Mouse (Mus musculus) neural tube, embryonic 15.5 days (tissue): ENCODE measurements around the gene Ubr2. TPM values are rescaled to one million over a fixed set of nuclear protein-coding genes. Genes with fewer than 3 reads are reported as not detected.

Experiments used
- ATAC-seq: fragments of 200-750 bp; cut with Nextera tagmentation; 2 replicates; pipeline ENCODE4 v1.8.0; 2017; ENCODE audit warnings: mild to moderate bottlenecking, moderate TSS enrichment, moderate library complexity; ENCODE audit not compliant: low FRiP score
- H3K27ac ChIP-seq: fragments of 300-500 bp; sonication (generic); replicated peaks from 2 replicates; pipeline ENCODE4 v1.5.1; 2015; ENCODE audit warnings: mild to moderate bottlenecking, inconsistent platforms
- H3K27me3 ChIP-seq: fragments of 300-500 bp; sonication (generic); replicated peaks from 2 replicates; pipeline ENCODE4 v1.6.1; 2015; ENCODE audit warnings: inconsistent platforms
- H3K36me3 ChIP-seq: fragments of 300-500 bp; sonication (generic); 2 replicates; pipeline ENCODE4 v1.6.1; 2015; ENCODE audit warnings: inconsistent platforms
- H3K4me1 ChIP-seq: fragments of 300-500 bp; sonication (generic); 2 replicates; pipeline ENCODE4 v1.6.1; 2015; ENCODE audit warnings: inconsistent platforms
- H3K4me2 ChIP-seq: fragments of 300-500 bp; sonication (generic); 2 replicates; pipeline ENCODE4 v1.6.1; 2015; ENCODE audit warnings: inconsistent platforms, mild to moderate bottlenecking, moderate library complexity
- H3K4me3 ChIP-seq: fragments of 300-500 bp; sonication (generic); replicated peaks from 2 replicates; pipeline ENCODE4 v1.5.1; 2015; ENCODE audit warnings: mild to moderate bottlenecking, inconsistent platforms
- H3K9ac ChIP-seq: fragments of 300-500 bp; sonication (generic); replicated peaks from 2 replicates; pipeline ENCODE4 v1.6.1; 2015; ENCODE audit warnings: mild to moderate bottlenecking, inconsistent platforms
- H3K9me3 ChIP-seq: fragments of 300-500 bp; sonication (generic); replicated peaks from 2 replicates; pipeline ENCODE4 v1.6.1; 2016; ENCODE audit warnings: inconsistent platforms
- WGBS: fragments of 180-500 bp; shearing (Covaris S2); methylation state at CpG from one replicate; pipeline ENCODE4 v1.1.7; 2015; ENCODE audit warnings: mixed read lengths; 5-methylcytosine and 5-hydroxymethylcytosine counted together
- polyA plus RNA-seq: library from polyadenylated mRNA; unstranded; fragments of >200 nt; fragmentation: Nextera tagmentation; extraction: Ambion mirVana; gene quantifications from 2 replicates; pipeline ENCODE4 v1.2.1, GENCODE M21; 2015

Gene Ubr2
- polyA plus RNA-seq, 1 experiment from 2014 or later, result 15.6 TPM

- no peak for ATAC-seq
- 72% methylated on average over 6 of the region's 6 CpGs for WGBS
- H3K9ac ChIP-seq, result no peak overlapping the region
These were observed 89.5 kb downstream of the Ubr2 start for GRCm38 (mm10) chr17:46920855-46921254.

GRCm38 (mm10) chr17:46918951-46919350, 91.4 kb downstream of the Ubr2 start:
- Histone ChIP-seq H3K4me2 (no peak overlapping the region), H3K9ac (no peak overlapping the region), H3K36me3 (no peaks in the 10 kb centered on the region), H3K4me1 (no peaks in the 10 kb centered on the region), H3K27me3 (no peaks in the 10 kb centered on the region), H3K9me3 (no peaks in the 10 kb centered on the region), H3K27ac (no peak overlapping the region), H3K4me3 (no peak overlapping the region)
- 41% methylated on average over 4 of the region's 4 CpGs for WGBS
- no peak for ATAC-seq

More at GRCm38 (mm10) chr17:46920855-46921254, 89.5 kb downstream of the Ubr2 start:
- H3K9me3 ChIP-seq, result no peaks in the 10 kb centered on the region
- no peak overlapping the region for H3K4me3 ChIP-seq
- no peaks in the 10 kb centered on the region for H3K4me1 ChIP-seq
- H3K36me3 ChIP-seq, result no peaks in the 10 kb centered on the region
- no peak overlapping the region for H3K27ac ChIP-seq
- H3K4me2 ChIP-seq, result no peak overlapping the region
- no peaks in the 10 kb centered on the region for H3K27me3 ChIP-seq

DNA sequence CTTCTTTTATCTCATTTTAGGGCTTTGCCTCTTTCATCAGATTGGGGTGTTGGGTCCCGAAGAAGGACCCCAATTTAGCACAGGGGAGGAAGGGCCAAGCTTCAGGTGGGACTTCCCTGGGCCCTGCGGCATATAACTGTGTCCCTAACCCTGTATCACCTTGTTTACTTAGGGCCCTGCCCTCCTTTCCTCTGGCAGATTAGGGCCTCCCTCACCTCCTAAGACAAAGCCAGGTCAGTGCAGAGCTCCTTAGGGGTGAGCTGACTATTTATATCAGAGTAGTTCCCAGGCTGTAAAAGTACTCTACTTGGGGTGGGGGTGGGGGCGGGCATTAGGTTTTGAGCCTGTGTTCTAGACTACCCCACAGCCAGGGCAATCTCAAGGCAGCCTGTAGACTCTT, 95.2 kb downstream of the Ubr2 start:
- H3K4me3 ChIP-seq, result no peak overlapping the region
- ATAC-seq, result no peak
- H3K9me3 ChIP-seq, result no peaks in the 10 kb centered on the region
- 0 out of 2 replicates have a peak, but pooled peaks cover 2% of the 10 kb centered on the region for H3K27me3 ChIP-seq
- H3K4me2 ChIP-seq, result no peak overlapping the region
- no peak overlapping the region for H3K27ac ChIP-seq
- 60% methylated on average over 3 of the region's 3 CpGs for WGBS
- H3K9ac ChIP-seq, result no peak overlapping the region
- H3K4me1 ChIP-seq, result no peaks in the 10 kb centered on the region
- no peaks in the 10 kb centered on the region for H3K36me3 ChIP-seq

- WGBS, result 61% methylated on average over 6 of the region's 6 CpGs
- H3K4me2 ChIP-seq, result no peak overlapping the region
- no peaks in the 10 kb centered on the region for H3K4me1 ChIP-seq
- H3K27ac ChIP-seq, result no peak overlapping the region
- H3K4me3 ChIP-seq, result no peak overlapping the region
- no peaks in the 10 kb centered on the region for H3K9me3 ChIP-seq
- H3K27me3 ChIP-seq, result 0 out of 2 replicates have a peak, but pooled peaks cover 2% of the 10 kb centered on the region
- no peak for ATAC-seq
- H3K9ac ChIP-seq, result no peak overlapping the region
- no peaks in the 10 kb centered on the region for H3K36me3 ChIP-seq
These were observed 98.0 kb downstream of the Ubr2 start for GRCm38 (mm10) chr17:46912331-46912730.

GRCm38 (mm10) chr17:46910186-46910585, 100.2 kb downstream of the Ubr2 start, which contains the start of gene Prph2:
Gene Prph2 (plus strand): TSS chr17:46910459.
- Histone ChIP-seq H3K4me3 (no peak within 1 kb of the TSS), H3K9ac (no peak within 1 kb of the TSS), H3K27me3 (0 out of 2 replicates have a peak, but pooled peaks cover 2% of the 10 kb centered on the region), H3K36me3 (no peaks in the 10 kb centered on the region), H3K4me2 (no peak within 1 kb of the TSS), H3K4me1 (no peaks in the 10 kb centered on the region), H3K9me3 (no peaks in the 10 kb centered on the region), H3K27ac (no peak within 1 kb of the TSS)
- no peak for ATAC-seq
- WGBS, result 94% methylated on average over 10 of the region's 10 CpGs

- Histone ChIP-seq H3K4me2 (peak overlapping the region; percentile 24; the same call in 1 of the 2 replicates), H3K4me3 (no peak overlapping the region), H3K4me1 (no peaks in the 10 kb centered on the region; the same call in 1 of the 2 replicates), H3K9me3 (no peaks in the 10 kb centered on the region), H3K27ac (no peak overlapping the region), H3K36me3 (no peaks in the 10 kb centered on the region), H3K27me3 (no peaks in the 10 kb centered on the region), H3K9ac (no peak overlapping the region)
- ATAC-seq, result peak; percentile 68; the same call in 1 of the 2 replicates
- 20% methylated on average over 19 of the region's 19 CpGs for WGBS
These were observed 106.4 kb downstream of the Ubr2 start for GRCm38 (mm10) chr17:46903876-46904490.

GRCm38 (mm10) chr17:46900941-46901340, 109.4 kb downstream of the Ubr2 start:
- 66% methylated on average over 2 of the region's 2 CpGs for WGBS
- ATAC-seq, result no peak
- H3K4me3 ChIP-seq, result no peak overlapping the region
- H3K4me2 ChIP-seq, result no peak overlapping the region
- no peaks in the 10 kb centered on the region; the same call in 1 of the 2 replicates for H3K4me1 ChIP-seq
- no peak overlapping the region for H3K27ac ChIP-seq
- no peaks in the 10 kb centered on the region for H3K36me3 ChIP-seq
- no peaks in the 10 kb centered on the region for H3K9me3 ChIP-seq
- no peaks in the 10 kb centered on the region for H3K27me3 ChIP-seq
- H3K9ac ChIP-seq, result no peak overlapping the region

- Histone ChIP-seq H3K4me2 (no peak overlapping the region), H3K4me3 (no peak overlapping the region), H3K9me3 (no peaks in the 10 kb centered on the region), H3K36me3 (no peaks in the 10 kb centered on the region), H3K4me1 (peaks cover 17% of the 10 kb centered on the region), H3K9ac (no peak overlapping the region), H3K27me3 (no peaks in the 10 kb centered on the region), H3K27ac (no peak overlapping the region)
- WGBS, result 54% methylated on average over 13 of the region's 13 CpGs
- no peak for ATAC-seq
These were observed 113.0 kb downstream of the Ubr2 start for GRCm38 (mm10) chr17:46897221-46897950.

GRCm38 (mm10) chr17:46895426-46895825, 114.9 kb downstream of the Ubr2 start:
- no peaks in the 10 kb centered on the region for H3K27me3 ChIP-seq
- 90% methylated on average over 9 of the region's 9 CpGs for WGBS
- no peaks in the 10 kb centered on the region for H3K36me3 ChIP-seq
- H3K27ac ChIP-seq, result no peak overlapping the region
- no peak overlapping the region for H3K4me2 ChIP-seq
- no peak overlapping the region for H3K9ac ChIP-seq
- ATAC-seq, result no peak
- no peak overlapping the region for H3K4me3 ChIP-seq
- no peaks in the 10 kb centered on the region for H3K9me3 ChIP-seq
- peaks cover 30% of the 10 kb centered on the region for H3K4me1 ChIP-seq

DNA sequence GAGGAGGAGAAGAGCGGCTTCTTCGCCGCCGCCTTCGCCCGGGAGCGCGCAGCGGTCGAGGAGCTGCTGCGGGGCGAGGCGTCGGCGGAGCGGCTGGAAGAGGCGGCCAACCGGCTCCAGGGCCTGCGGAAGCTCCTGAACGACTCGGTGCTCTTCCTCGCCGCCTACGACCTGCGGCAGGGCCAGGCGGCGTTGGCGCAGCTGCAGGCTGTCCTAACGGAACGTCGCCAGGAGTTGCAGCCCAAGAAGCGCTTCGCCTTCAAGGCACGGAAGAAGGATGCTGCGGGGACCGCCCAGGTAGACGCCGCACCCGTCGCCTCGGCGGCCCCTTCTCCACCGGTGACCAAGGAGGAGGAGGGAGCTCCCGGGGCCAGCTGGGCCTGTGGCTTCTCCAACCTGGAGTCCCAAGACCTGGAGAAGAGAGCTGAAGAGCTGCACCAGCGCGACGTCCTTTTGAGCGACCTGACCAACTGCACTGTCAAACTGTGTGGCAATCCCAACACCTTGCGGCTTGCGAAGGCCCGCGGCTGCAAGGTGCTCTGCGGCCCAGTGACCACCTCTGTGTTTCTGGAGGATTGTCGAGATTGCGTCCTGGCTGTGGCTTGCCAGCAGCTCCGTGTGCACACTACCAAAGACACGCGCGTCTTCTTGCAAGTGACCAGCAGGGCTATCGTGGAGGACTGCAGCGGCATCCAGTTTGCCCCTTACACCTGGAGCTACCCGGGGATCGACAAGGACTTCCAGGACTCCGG, 119.3 kb downstream of the Ubr2 start:
- Histone ChIP-seq H3K4me1 (peaks cover 48% of the 10 kb centered on the region), H3K27me3 (no peaks in the 10 kb centered on the region), H3K4me3 (peak overlapping the region; percentile 91), H3K4me2 (peak overlapping the region; percentile 85), H3K36me3 (no peaks in the 10 kb centered on the region), H3K27ac (peak overlapping the region; percentile 99), H3K9ac (peak overlapping the region; percentile 82), H3K9me3 (no peaks in the 10 kb centered on the region)
- WGBS, result 2% methylated on average over 55 of the region's 64 CpGs
- ATAC-seq, result peak; percentile 30

- no peaks in the 10 kb centered on the region for H3K9me3 ChIP-seq
- 0% methylated on average over 40 of the region's 40 CpGs for WGBS
- H3K27ac ChIP-seq, result peak within 1 kb of the TSS; percentile 99
- peak within 1 kb of the TSS; percentile 82 for H3K9ac ChIP-seq
- H3K4me2 ChIP-seq, result peak within 1 kb of the TSS; percentile 85
- peak within 1 kb of the TSS; percentile 91 for H3K4me3 ChIP-seq
- peaks cover 49% of the 10 kb centered on the region for H3K4me1 ChIP-seq
- H3K27me3 ChIP-seq, result no peaks in the 10 kb centered on the region
- ATAC-seq, result peak; percentile 91
- no peaks in the 10 kb centered on the region for H3K36me3 ChIP-seq
These were observed 120.1 kb downstream of the Ubr2 start, which contains the start of gene Tbcc for GRCm38 (mm10) chr17:46890116-46890815. Gene Tbcc (plus strand): TSS chr17:46890684.
